Mouse (Mus musculus): Measurements from ENCODE around the gene Gm39566. TPM values are rescaled to one million over a fixed set of nuclear protein-coding genes. Genes with fewer than 3 reads are reported as not detected.

The Gm39566 gene
- polyA plus RNA-seq (2015; fragmentation: Nextera tagmentation; extraction: Ambion mirVana): not detected in 2 replicates

DNA sequence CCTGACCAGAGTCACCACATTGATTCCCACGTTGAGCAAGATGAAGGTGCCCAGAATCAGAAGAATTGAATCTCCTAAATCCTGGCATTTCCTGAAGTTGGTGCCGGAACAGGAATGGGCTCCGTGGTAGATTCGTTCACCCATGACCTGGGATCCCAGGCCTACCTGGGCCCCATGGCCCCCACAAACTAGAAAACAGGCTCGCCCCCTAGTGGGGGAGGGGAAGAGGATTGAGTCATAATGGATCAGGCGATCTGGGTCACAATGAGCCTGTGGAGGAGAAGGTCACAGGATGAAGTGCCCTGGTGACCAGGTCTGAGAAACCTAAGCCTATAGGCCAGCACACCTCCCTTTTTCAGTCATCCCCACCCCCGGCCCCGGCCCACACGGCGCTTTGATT, at the start of gene Gm39566:
Gene Gm39566 (minus strand): TSS at position 144 of the 400 bp plus-strand sequence.

DNA sequence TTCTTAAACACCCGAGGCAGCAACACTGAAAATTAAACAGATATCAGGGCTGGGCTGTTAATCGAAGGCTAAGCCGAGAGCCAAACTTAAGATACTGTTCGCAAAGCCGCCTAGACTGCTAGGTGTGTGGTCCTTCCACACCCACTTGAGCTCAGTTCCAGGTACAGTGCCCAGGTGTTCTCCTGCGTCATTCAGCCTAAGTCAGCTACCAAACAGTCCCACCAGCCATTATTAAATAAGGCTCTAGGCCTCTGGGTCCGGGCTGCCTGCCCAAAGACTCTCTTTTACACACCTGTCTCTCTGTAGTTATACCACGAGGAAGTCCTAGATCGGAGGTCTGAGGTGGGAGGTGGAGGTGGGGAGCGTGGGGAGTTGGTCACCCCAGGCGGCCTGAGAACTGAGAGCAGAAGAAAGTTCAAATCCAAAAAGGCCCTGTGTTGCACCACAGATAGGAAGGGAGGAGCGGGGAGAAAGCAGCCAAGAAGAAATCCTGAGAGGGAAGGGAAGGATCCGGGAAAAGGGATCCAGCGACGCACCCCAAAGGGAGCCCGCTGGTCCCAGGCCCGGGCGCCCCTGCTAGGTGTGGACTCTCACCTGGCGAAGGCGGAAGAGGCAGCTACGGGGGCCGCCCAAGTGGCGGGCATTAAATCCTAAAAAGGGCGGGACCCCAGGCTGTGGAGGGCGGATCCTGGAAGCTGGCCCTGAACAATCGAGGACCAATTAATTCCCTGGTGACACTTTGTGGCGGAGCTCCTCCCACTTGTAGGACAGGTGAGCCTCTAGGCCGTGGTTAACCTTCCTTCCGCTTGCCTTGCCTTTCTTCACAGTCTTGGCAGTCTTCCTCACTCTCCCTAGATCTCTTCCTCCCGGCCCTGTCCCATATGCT, 43.3 kb upstream of the Gm39566 start, which contains the start of gene Tnk1:
Gene Tnk1 (minus strand): TSS at position 618 of the 886 bp plus-strand sequence.

DNA sequence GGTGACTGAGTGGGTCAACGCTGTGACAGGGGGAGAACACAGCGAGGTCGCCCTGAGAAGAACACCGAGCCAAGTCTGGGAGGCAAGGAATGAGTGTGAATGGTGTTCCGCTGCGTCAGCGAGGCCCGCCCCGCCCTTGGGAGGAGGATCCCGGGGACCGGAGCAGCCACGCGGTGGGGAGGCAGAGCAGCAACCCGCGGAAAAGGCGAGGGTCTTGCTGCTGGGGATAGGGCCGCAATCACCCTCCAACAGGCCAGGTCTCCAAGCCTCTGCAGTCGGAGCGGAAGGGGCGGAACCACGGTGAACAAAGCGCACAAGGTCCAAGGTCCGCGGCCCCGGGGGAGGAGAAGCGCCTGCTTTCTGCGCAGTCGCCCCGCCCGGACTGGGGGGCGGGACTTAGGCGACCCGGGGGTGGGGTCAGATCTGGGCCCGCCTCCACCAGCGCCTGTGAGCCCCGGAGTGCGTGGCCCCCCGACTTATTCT, 31.1 kb upstream of the Gm39566 start, which contains the start of gene Plscr3:
Gene Plscr3 (plus strand): TSS at position 179 of the 483 bp plus-strand sequence.

DNA sequence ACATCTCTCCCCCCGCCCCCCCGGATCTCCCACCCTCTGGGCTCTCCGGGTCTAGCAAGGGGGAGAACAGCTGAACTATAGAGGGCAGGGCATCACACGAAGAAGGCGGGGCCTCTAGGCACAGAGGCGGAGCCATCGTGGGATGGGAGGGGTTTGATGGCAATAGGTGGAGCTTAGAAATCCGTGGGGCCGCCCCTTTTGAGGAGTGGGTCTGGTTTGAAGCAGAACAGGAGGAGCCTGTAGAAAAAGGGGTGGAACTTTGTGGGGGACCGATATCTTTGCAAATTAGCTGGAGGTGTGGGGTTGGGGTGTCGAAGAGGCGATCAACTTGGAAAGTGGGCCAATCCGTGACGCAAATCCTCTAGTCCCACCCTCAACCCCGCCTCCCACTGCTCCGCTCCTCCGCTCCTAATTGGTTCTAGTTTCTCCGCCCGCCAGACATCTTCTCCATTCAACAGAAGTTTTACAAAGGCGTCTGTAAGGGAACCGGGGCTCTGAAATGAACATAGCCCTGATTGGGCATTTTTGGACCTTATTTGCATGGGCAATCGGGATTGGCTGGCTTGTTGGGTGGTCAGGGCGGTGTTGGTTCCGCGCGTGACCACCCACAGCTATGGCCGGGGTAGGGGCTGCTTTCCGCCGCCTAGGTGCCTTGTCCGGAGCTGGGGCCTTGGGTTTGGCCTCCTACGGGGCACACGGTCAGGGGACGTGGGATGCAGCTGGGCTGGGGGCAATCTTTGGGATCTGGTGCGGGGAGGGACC, 23.0 kb upstream of the Gm39566 start, which contains the start of gene Tmem256:
Gene Tmem256 (plus strand): TSS at position 563 of the 762 bp plus-strand sequence.

DNA sequence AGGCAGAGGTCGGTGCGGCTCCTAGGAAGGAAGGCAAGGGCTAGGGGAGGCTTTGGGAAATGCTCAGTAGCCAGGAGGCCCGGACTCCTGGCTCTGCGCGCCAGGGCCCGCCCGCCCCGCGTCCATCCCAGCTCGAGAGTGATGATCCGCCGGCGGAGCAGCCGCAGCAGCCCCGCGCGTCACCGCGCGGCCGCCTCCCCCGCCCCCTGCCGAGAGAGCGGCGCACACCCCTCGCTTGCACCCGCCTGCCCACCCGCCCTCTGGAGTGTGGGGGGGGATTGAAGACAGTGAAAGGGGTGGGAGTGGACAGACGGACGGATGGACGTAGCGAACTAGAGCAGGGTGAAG, 22.5 kb upstream of the Gm39566 start, which contains the start of gene Nlgn2:
Gene Nlgn2 (minus strand): TSS at position 181 of the 348 bp plus-strand sequence.

DNA sequence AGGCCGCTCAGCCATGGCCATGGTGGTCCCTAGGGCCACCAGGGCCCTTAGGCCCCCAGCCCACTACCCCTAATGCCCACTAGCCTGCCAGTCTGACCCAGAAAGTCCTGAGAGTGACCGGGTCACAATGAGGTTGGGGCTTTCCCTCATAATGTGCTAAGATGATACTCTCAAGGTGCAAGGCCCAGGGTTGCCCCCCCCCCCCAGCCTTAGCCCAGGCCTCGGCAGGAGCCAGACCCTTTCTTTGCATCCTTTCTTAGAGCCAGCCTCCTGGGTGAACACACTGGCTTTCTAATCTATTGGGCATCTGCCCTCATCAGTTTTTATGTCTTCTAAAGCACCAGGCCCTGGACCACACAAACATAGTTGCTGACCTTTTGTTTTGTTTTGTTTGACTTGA, 7.0 kb upstream of the Gm39566 start, which contains the start of gene Spem1:
Gene Spem1 (minus strand): TSS at position 101 of the 400 bp plus-strand sequence.

DNA sequence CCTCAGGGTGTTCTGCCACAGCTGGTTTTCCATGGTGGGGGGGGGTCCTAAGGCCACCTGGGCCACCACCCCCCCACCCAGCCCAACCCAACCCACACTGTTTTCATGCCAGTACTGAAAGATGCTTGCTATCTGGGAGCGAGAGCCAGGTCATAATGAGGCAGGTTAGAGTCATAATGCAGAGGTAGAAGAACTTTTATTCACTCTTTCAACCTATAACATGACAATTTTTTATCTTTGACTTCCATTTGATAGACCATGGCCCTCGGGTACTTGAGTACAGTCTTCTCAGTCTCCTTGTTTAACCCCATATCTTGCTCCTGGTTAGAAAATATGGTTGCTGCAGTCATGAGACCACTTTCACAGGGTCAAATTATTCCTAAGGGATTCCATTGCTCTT, 3.3 kb upstream of the Gm39566 start, which contains the start of gene Spem2:
Gene Spem2 (minus strand): TSS at position 101 of the 400 bp plus-strand sequence.

DNA sequence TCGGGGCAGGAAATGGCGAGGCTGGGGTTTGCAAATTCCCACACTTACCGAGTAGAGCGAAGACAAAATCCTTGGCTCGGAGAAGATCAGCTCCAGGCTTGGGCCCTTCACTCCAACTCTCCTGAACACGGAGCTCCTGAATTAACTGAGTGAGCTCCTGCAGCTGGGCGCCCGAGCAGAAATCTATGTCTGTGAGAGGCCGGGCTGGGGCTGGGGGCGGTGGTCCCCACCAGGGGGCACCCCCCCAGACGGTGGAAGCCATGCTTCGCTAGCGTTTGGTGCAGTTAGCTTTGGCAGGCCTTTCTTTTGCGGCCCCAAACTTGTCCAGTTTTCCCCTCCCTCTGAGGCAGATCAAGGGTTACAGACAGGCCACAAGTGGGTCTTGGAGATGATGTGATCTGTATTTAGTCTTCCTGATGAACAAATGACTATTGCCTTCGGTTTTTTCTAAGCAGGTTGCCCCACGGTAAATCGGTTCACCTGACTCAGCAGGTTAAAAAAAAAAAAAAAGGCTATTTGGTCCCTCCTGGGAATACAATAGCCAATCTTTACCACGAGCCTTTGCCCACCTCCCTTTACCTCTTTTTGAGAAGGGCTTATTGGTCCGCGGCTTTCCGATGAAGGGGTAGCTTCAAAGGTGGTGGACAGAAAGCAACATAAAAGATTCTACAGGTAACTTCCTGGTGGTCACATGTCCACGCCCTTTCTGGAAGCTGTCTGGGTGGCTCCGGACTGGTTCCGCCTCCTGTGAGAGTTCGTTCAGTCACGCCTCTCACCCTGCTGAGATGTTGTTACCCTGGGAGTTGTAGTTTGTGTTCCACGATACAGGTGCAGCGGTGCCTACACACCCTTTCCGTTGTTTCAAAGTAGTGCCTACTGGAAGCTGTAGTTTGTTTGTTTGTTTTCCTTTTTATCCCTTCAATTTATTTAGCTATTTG, 9.9 kb downstream of the Gm39566 start, which contains the start of gene Tmem102:
Gene Tmem102 (minus strand): TSS at position 653 of the 938 bp plus-strand sequence.

DNA sequence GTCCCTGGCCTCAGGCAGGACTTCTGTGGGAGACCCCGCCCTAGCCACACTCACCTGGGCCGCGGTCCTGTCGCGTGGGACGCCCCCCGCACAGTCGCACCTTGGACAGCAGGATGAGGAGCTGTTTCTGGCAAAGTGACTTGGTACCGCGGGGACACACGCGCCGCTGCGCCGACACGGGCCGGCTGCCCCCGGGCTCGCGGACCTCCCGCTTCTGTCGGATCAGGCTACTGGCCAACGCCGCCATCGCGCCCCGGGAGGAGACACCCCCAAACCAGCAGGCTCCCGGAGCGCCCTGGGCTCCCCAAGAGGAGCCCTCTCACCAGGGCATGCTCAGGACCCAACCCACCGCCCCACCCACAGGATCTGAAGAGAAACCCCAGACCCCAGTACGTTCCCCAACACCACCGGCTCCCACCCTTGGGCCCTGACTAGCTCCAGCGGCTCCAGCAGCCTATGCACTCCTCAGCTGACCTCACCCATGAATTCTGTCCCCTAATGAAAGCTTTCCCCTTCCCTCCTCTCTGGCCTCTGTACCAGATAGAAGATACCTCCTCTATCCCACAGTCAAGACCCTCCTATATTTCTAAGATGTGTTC, 13.6 kb downstream of the Gm39566 start, which contains the start of gene Fgf11:
Gene Fgf11 (minus strand): TSS at position 479 of the 599 bp plus-strand sequence.

DNA sequence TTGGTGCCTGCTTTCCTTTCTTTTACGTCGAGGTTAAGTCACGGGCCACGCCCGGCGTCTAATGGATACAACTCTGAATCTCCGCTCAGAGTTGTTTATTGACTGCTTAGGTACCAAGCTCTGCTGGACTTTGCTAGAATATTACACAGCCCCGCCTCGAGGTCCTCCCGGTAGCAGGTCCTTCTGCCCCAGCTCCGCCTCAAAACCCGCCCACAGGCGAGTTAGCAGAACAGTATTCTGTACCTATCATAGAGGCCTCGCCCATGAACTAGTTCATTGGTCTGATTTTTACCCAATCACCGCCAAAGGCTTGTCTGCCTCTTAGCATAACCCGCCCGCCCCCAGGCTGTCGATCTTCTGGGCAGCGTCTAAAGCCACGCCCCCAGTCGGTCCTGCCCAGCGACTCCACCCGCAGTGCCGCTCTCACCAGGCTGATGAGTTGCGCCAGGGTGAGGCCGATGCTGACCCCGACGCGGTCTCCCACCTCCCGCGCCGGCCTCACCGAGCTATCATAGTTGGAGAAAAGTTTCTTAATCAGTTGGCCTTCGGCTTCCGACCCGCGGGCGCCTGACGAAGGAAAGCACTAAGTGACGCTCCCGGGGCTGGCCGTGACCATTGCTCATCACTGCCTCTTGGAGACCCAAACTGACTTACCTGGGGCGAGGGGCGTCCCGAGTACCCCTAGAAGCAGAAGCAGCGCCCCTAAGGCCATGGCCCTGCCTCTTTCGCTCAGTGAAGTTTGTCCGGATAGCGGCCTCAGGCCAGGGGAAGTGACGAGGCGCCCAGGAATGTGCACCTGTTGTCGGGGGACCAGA, 19.7 kb downstream of the Gm39566 start, which contains the start of gene Chrnb1:
Gene Chrnb1 (minus strand): TSS at position 776 of the 815 bp plus-strand sequence.

DNA sequence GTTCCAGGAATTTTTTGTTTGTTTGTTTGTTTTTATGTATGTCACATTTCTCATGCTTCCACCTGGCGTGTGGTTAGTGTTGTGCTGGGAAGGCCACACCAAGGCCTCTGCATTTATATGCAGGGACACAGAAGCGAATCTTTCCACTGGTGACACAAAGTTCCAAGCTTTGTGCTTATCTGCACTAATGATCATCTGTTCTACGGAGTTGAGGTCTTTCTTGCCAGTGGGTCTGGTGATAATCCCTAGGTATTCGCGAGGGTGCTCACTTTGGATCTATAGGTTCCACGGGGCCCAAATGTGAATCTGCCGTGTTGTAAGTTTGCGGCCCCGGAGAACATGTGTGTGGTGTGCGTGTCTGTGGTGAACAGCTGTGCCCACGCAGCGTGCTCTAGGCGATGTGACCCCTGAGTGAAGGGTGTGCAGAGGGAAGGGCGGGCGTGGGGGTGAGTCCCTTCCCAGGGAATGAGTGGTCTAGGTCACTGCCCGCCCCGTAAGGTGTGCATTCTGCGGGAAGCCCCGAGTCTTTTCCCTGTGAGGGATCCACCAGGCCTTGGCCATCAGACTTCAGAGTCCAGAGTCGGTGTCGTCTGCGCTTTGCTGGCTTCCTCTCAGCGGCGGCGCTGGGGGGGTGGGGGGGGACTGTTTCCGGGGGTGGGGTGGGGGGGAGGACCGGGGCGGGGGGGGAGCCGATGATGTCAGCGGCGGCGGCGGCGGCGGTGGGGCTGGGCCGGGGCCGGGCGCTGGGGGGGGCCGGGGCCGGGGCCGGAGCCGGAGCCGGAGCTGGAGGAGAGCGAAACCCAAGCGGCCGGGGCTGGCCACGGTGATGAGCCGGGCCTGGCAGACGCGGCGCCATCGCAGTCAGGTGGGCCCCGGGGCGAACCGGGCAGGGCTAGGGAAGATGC, 49.6 kb downstream of the Gm39566 start, which contains the start of gene Zbtb4:
Gene Zbtb4 (plus strand): TSS at position 692 of the 905 bp plus-strand sequence.

DNA sequence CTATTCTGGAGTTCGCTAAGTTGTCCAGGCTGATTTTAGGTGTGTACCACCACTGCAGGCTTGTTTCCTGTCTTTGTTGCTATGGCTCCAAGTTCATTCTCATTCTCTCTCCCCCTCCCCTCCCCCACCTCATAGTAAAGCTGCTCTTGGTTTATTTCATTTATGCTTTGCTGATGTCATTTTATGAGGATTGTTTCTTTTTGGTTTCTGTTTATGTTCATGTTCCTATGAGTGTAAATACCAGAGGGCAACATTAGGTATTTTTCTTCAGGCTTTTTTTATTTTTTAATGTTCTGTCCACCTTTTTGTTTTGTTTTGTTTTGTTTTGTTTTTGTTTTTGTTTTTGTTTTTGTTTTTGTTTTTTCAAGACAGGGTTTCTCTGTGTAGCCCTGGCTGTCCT, 53.2 kb downstream of the Gm39566 start, which contains the start of gene Slc35g3:
Gene Slc35g3 (minus strand): TSS at position 101 of the 400 bp plus-strand sequence.

Other genes starting within 250 kb of the Gm39566 start
- gene Wrap53, start 235.0 kb downstream of the Gm39566 start, polyA plus RNA-seq (2015; fragmentation: Nextera tagmentation; extraction: Ambion mirVana): 8.2 and 8.8 TPM in 2 replicates
- 44.4 and 46.3 TPM in 2 replicates for gene Trp53, start 234.9 kb downstream of the Gm39566 start, polyA plus RNA-seq (2015; fragmentation: Nextera tagmentation; extraction: Ambion mirVana)
- gene Atp1b2, start 209.4 kb downstream of the Gm39566 start, polyA plus RNA-seq (2015; fragmentation: Nextera tagmentation; extraction: Ambion mirVana): 13.2 and 14.4 TPM in 2 replicates
- not detected in 2 replicates for gene Shbg, start 197.4 kb downstream of the Gm39566 start, polyA plus RNA-seq (2015; fragmentation: Nextera tagmentation; extraction: Ambion mirVana)
- 19.2 and 22.9 TPM in 2 replicates for gene Sat2, start 193.3 kb downstream of the Gm39566 start, polyA plus RNA-seq (2015; fragmentation: Nextera tagmentation; extraction: Ambion mirVana)
- gene Fxr2, start 182.3 kb downstream of the Gm39566 start, polyA plus RNA-seq (2015; fragmentation: Nextera tagmentation; extraction: Ambion mirVana): 12.5 and 13.6 TPM in 2 replicates
- 3.2 and 7.1 TPM in 2 replicates for gene Sox15, start 160.0 kb downstream of the Gm39566 start, polyA plus RNA-seq (2015; fragmentation: Nextera tagmentation; extraction: Ambion mirVana)
- 33.5 and 41.2 TPM in 2 replicates for gene Mpdu1, start 152.7 kb downstream of the Gm39566 start, polyA plus RNA-seq (2015; fragmentation: Nextera tagmentation; extraction: Ambion mirVana)
- 27.9 and 48.1 TPM in 2 replicates for gene Cd68, start 149.1 kb downstream of the Gm39566 start, polyA plus RNA-seq (2015; fragmentation: Nextera tagmentation; extraction: Ambion mirVana)
- gene Eif4a1, start 142.9 kb downstream of the Gm39566 start, polyA plus RNA-seq (2015; fragmentation: Nextera tagmentation; extraction: Ambion mirVana): 378 and 433 TPM in 2 replicates
- gene Senp3, start 133.2 kb downstream of the Gm39566 start, polyA plus RNA-seq (2015; fragmentation: Nextera tagmentation; extraction: Ambion mirVana): 46.3 and 49.8 TPM in 2 replicates
- gene Tnfsf13, start 129.5 kb downstream of the Gm39566 start, polyA plus RNA-seq (2015; fragmentation: Nextera tagmentation; extraction: Ambion mirVana): 0.47 and 0.62 TPM in 2 replicates
- gene Tnfsf12, start 119.4 kb downstream of the Gm39566 start, polyA plus RNA-seq (2015; fragmentation: Nextera tagmentation; extraction: Ambion mirVana): 17.2 and 17.8 TPM in 2 replicates
- 4.7 and 5.4 TPM in 2 replicates for gene Tnfsfm13, start 119.2 kb downstream of the Gm39566 start, polyA plus RNA-seq (2015; fragmentation: Nextera tagmentation; extraction: Ambion mirVana)
- 9.3 and 10.3 TPM in 2 replicates for gene Polr2a, start 56.7 kb downstream of the Gm39566 start, polyA plus RNA-seq (2015; fragmentation: Nextera tagmentation; extraction: Ambion mirVana)
- not detected in 2 replicates for gene Slc35g3, start 53.3 kb downstream of the Gm39566 start, polyA plus RNA-seq (2015; fragmentation: Nextera tagmentation; extraction: Ambion mirVana)
- 3.9 and 4.3 TPM in 2 replicates for gene Zbtb4, start 49.4 kb downstream of the Gm39566 start, polyA plus RNA-seq (2015; fragmentation: Nextera tagmentation; extraction: Ambion mirVana)
- 5.9 and 6.9 TPM in 2 replicates for gene Chrnb1, start 19.4 kb downstream of the Gm39566 start, polyA plus RNA-seq (2015; fragmentation: Nextera tagmentation; extraction: Ambion mirVana)
- gene Fgf11, start 13.4 kb downstream of the Gm39566 start, polyA plus RNA-seq (2015; fragmentation: Nextera tagmentation; extraction: Ambion mirVana): 0.78 and 0.86 TPM in 2 replicates
- 13.7 TPM in 2 replicates for gene Tmem102, start 9.7 kb downstream of the Gm39566 start, polyA plus RNA-seq (2015; fragmentation: Nextera tagmentation; extraction: Ambion mirVana)
- not detected in 2 replicates for gene Spem2, start 3.2 kb upstream of the Gm39566 start, polyA plus RNA-seq (2015; fragmentation: Nextera tagmentation; extraction: Ambion mirVana)
- gene Spem1, start 6.9 kb upstream of the Gm39566 start, polyA plus RNA-seq (2015; fragmentation: Nextera tagmentation; extraction: Ambion mirVana): 0.25 TPM in 1 of 2 replicates, not detected in the other
- 3.0 and 3.5 TPM in 2 replicates for gene Nlgn2, start 22.5 kb upstream of the Gm39566 start, polyA plus RNA-seq (2015; fragmentation: Nextera tagmentation; extraction: Ambion mirVana)
- 421 and 430 TPM in 2 replicates for gene Tmem256, start 23.2 kb upstream of the Gm39566 start, polyA plus RNA-seq (2015; fragmentation: Nextera tagmentation; extraction: Ambion mirVana)
- gene Plscr3, start 31.1 kb upstream of the Gm39566 start, polyA plus RNA-seq (2015; fragmentation: Nextera tagmentation; extraction: Ambion mirVana): 94.6 and 111 TPM in 2 replicates
- gene Tnk1, start 43.4 kb upstream of the Gm39566 start, polyA plus RNA-seq (2015; fragmentation: Nextera tagmentation; extraction: Ambion mirVana): 6.2 and 6.4 TPM in 2 replicates
- gene Tmem95, start 62.7 kb upstream of the Gm39566 start, polyA plus RNA-seq (2015; fragmentation: Nextera tagmentation; extraction: Ambion mirVana): not detected in 2 replicates
- 9.2 and 10.3 TPM in 2 replicates for gene Kctd11, start 66.1 kb upstream of the Gm39566 start, polyA plus RNA-seq (2015; fragmentation: Nextera tagmentation; extraction: Ambion mirVana)
- 0.14 and 0.47 TPM in 2 replicates for gene Acap1, start 80.2 kb upstream of the Gm39566 start, polyA plus RNA-seq (2015; fragmentation: Nextera tagmentation; extraction: Ambion mirVana)
- 2.4 and 2.8 TPM in 2 replicates for gene 2810408A11Rik, start 85.7 kb upstream of the Gm39566 start, polyA plus RNA-seq (2015; fragmentation: Nextera tagmentation; extraction: Ambion mirVana)
- 3.3 and 4.0 TPM in 2 replicates for gene Neurl4, start 85.8 kb upstream of the Gm39566 start, polyA plus RNA-seq (2015; fragmentation: Nextera tagmentation; extraction: Ambion mirVana)
- 40.4 and 40.8 TPM in 2 replicates for gene Gps2, start 98.6 kb upstream of the Gm39566 start, polyA plus RNA-seq (2015; fragmentation: Nextera tagmentation; extraction: Ambion mirVana)
- 1,055 and 1,123 TPM in 2 replicates for gene Eif5a, start 106.7 kb upstream of the Gm39566 start, polyA plus RNA-seq (2015; fragmentation: Nextera tagmentation; extraction: Ambion mirVana)
- gene Ybx2, start 120.5 kb upstream of the Gm39566 start, polyA plus RNA-seq (2015; fragmentation: Nextera tagmentation; extraction: Ambion mirVana): 0.54 and 1.3 TPM in 2 replicates
- 181 and 186 TPM in 2 replicates for gene Slc2a4, start 132.9 kb upstream of the Gm39566 start, polyA plus RNA-seq (2015; fragmentation: Nextera tagmentation; extraction: Ambion mirVana)
- gene Cldn7, start 149.5 kb upstream of the Gm39566 start, polyA plus RNA-seq (2015; fragmentation: Nextera tagmentation; extraction: Ambion mirVana): 61.3 and 78.2 TPM in 2 replicates
- 17.5 and 18.5 TPM in 2 replicates for gene Ctdnep1, start 165.9 kb upstream of the Gm39566 start, polyA plus RNA-seq (2015; fragmentation: Nextera tagmentation; extraction: Ambion mirVana)
- gene Elp5, start 167.2 kb upstream of the Gm39566 start, polyA plus RNA-seq (2015; fragmentation: Nextera tagmentation; extraction: Ambion mirVana): 83.8 and 90.4 TPM in 2 replicates
- gene Gabarap, start 175.8 kb upstream of the Gm39566 start, polyA plus RNA-seq (2015; fragmentation: Nextera tagmentation; extraction: Ambion mirVana): 483 and 506 TPM in 2 replicates
- 46.2 and 46.3 TPM in 2 replicates for gene Phf23, start 180.5 kb upstream of the Gm39566 start, polyA plus RNA-seq (2015; fragmentation: Nextera tagmentation; extraction: Ambion mirVana)
- gene Dvl2, start 185.3 kb upstream of the Gm39566 start, polyA plus RNA-seq (2015; fragmentation: Nextera tagmentation; extraction: Ambion mirVana): 13.4 and 13.8 TPM in 2 replicates
- gene Acadvl, start 200.1 kb upstream of the Gm39566 start, polyA plus RNA-seq (2015; fragmentation: Nextera tagmentation; extraction: Ambion mirVana): 89.2 and 94.2 TPM in 2 replicates
- gene Dlg4, start 201.6 kb upstream of the Gm39566 start, polyA plus RNA-seq (2015; fragmentation: Nextera tagmentation; extraction: Ambion mirVana): 4.8 and 5.2 TPM in 2 replicates
- gene Asgr1, start 238.8 kb upstream of the Gm39566 start, polyA plus RNA-seq (2015; fragmentation: Nextera tagmentation; extraction: Ambion mirVana): 0.23 and 0.55 TPM in 2 replicates